Comparison of ENCODE assay signal across 26 mouse cellular contexts in genomic region chr2:94945646-94946045, GRCm38 (mm10).
A peak's percentile ranks its signal among the peaks of the same experiment; 100 is the strongest.
DNase-seq lines count a peak whose midpoint lies in the region; ATAC-seq and TF ChIP-seq lines count a peak whose summit lies in the region.
"Had no signal": no experiment of that assay in that cellular context is flagged by ENCODE, and none has a peak within 500 bp of the region (broad histone marks: within the 10 kb centered on the region; RNA-seq: fewer than 3 reads in every experiment).

No protein-coding gene starts in this region.

- no peak overlapping the region for H3K4me2 ChIP-seq in forebrain, embryonic 15.5 days (replicated peaks)
- H3K4me2 ChIP-seq in forebrain, embryonic 13.5 days, result no peak overlapping the region
- no peak overlapping the region for H3K4me2 ChIP-seq in hindbrain, postnatal 0 days (ENCODE audit: low read depth, low read length)
- no peak overlapping the region for H3K4me2 ChIP-seq in hindbrain, embryonic 16.5 days (ENCODE audit: low read length)
- H3K4me2 ChIP-seq: heart, embryonic 13.5 days; hindbrain, embryonic 14.5 days; intestine, embryonic 15.5 days had no signal

- no peak for TF ChIP-seq CTCF in hindbrain, postnatal 0 days (IDR thresholded peaks at IDR 0.05; ENCODE audit: low read depth)
- no peak for TF ChIP-seq CTCF in brain, embryonic 14.5 days (IDR thresholded peaks at IDR 0.05; ENCODE audit: borderline replicate concordance, extremely low read depth, insufficient read depth, insufficient read length)

- H3K4me1 ChIP-seq in forebrain, embryonic 15.5 days, result no peaks in the 10 kb centered on the region
- no peaks in the 10 kb centered on the region for H3K4me1 ChIP-seq in forebrain, embryonic 13.5 days
- no peaks in the 10 kb centered on the region for H3K4me1 ChIP-seq in hindbrain, postnatal 0 days (ENCODE audit: insufficient read depth, low read length)
- H3K4me1 ChIP-seq in hindbrain, embryonic 16.5 days (ENCODE audit: control insufficient read depth, insufficient read depth, low read depth, low read length), result no peaks in the 10 kb centered on the region
- H3K4me1 ChIP-seq: heart, embryonic 10.5 days; heart, embryonic 13.5 days; intestine, embryonic 15.5 days had no signal

- DNase-seq in hindbrain, postnatal 0 days (ENCODE audit: low spot score), result peak; percentile 5
- peak; percentile 35 for DNase-seq in brain, embryonic 14.5 days (ENCODE audit: low read depth)
- no peak for DNase-seq in gastrocnemius, adult 8-10 months (ENCODE audit: low spot score in 2 of 2)
- DNase-seq: adrenal gland, postnatal 10 days; adrenal gland, postnatal 36 days; B cell, adult 2 months; cerebellum, adult 18-20 months; cerebellum, adult 9-10 months; cerebellum, postnatal 14 days; gastrocnemius, postnatal 10 days; gastrocnemius, postnatal 36 days; heart, adult 2 months; heart, postnatal 14 days; heart, postnatal 4 days; kidney, adult 11 months; kidney, adult 8-10 months had no signal

- H3K27ac ChIP-seq in forebrain, embryonic 15.5 days (replicated peaks), result no peak overlapping the region
- no peak overlapping the region for H3K27ac ChIP-seq in forebrain, embryonic 13.5 days
- H3K27ac ChIP-seq in hindbrain, postnatal 0 days, result no peak overlapping the region
- no peak overlapping the region for H3K27ac ChIP-seq in hindbrain, embryonic 16.5 days (ENCODE audit: low read depth, low read length)
- H3K27ac ChIP-seq: heart, adult 2 months; heart, embryonic 10.5 days; heart, embryonic 13.5 days; hindbrain, embryonic 14.5 days; intestine, embryonic 15.5 days had no signal

- no peaks in the 10 kb centered on the region for H3K9me3 ChIP-seq in forebrain, embryonic 15.5 days
- no peaks in the 10 kb centered on the region for H3K9me3 ChIP-seq in forebrain, embryonic 13.5 days (replicated peaks)
- no peaks in the 10 kb centered on the region for H3K9me3 ChIP-seq in hindbrain, postnatal 0 days (ENCODE audit: low read length)
- no peaks in the 10 kb centered on the region for H3K9me3 ChIP-seq in hindbrain, embryonic 16.5 days (ENCODE audit: control insufficient read depth, low read length)
- H3K9me3 ChIP-seq: G1E; heart, embryonic 10.5 days; heart, embryonic 13.5 days; intestine, embryonic 15.5 days had no signal

- no peak overlapping the region for H3K9ac ChIP-seq in forebrain, embryonic 15.5 days (replicated peaks)
- H3K9ac ChIP-seq in forebrain, embryonic 13.5 days, result no peak overlapping the region
- H3K9ac ChIP-seq in hindbrain, postnatal 0 days (replicated peaks; ENCODE audit: low read length), result no peak overlapping the region
- H3K9ac ChIP-seq in hindbrain, embryonic 16.5 days (ENCODE audit: low read depth, low read length), result no peak overlapping the region
- H3K9ac ChIP-seq: heart, embryonic 13.5 days; hindbrain, embryonic 14.5 days; intestine, embryonic 15.5 days had no signal

- H3K27me3 ChIP-seq in forebrain, embryonic 15.5 days, result no peaks in the 10 kb centered on the region
- H3K27me3 ChIP-seq in forebrain, embryonic 13.5 days, result no peaks in the 10 kb centered on the region
- no peaks in the 10 kb centered on the region for H3K27me3 ChIP-seq in hindbrain, postnatal 0 days (ENCODE audit: insufficient read depth, low read length)
- H3K27me3 ChIP-seq in hindbrain, embryonic 16.5 days (replicated peaks; ENCODE audit: control insufficient read depth, insufficient read depth, low read length), result no peaks in the 10 kb centered on the region
- H3K27me3 ChIP-seq: CH12.LX; heart, embryonic 13.5 days; intestine, embryonic 15.5 days; Patski had no signal

- no peak overlapping the region for H3K4me3 ChIP-seq in forebrain, embryonic 15.5 days
- H3K4me3 ChIP-seq in forebrain, embryonic 13.5 days, result no peak overlapping the region
- no peak overlapping the region for H3K4me3 ChIP-seq in hindbrain, postnatal 0 days (ENCODE audit: low read length)
- H3K4me3 ChIP-seq in hindbrain, embryonic 16.5 days (ENCODE audit: low read length), result no peak overlapping the region
- H3K4me3 ChIP-seq: heart, adult 2 months; heart, embryonic 10.5 days; heart, embryonic 13.5 days; intestine, embryonic 15.5 days had no signal

- 0 out of 2 replicates have a peak, but pooled peaks have one; percentile 29 for ATAC-seq in forebrain, embryonic 15.5 days (replicated peaks)
- ATAC-seq in forebrain, embryonic 13.5 days, result no peak
- no peak for ATAC-seq in hindbrain, postnatal 0 days
- no peak for ATAC-seq in hindbrain, embryonic 16.5 days
- ATAC-seq: intestine, embryonic 15.5 days; Patski had no signal

- no peaks in the 10 kb centered on the region for H3K36me3 ChIP-seq in forebrain, embryonic 15.5 days
- no peaks in the 10 kb centered on the region for H3K36me3 ChIP-seq in forebrain, embryonic 13.5 days (ENCODE audit: poor library complexity, severe bottlenecking)
- H3K36me3 ChIP-seq in hindbrain, postnatal 0 days (ENCODE audit: insufficient read depth, low read length), result no peaks in the 10 kb centered on the region
- H3K36me3 ChIP-seq in hindbrain, embryonic 16.5 days (ENCODE audit: control insufficient read depth, insufficient read depth, low read length), result no peaks in the 10 kb centered on the region
- H3K36me3 ChIP-seq: G1E; heart, embryonic 10.5 days; heart, embryonic 13.5 days; intestine, embryonic 15.5 days had no signal

- no peak for TF ChIP-seq POLR2A in brain, embryonic 14.5 days (IDR thresholded peaks at IDR 0.05; ENCODE audit: borderline replicate concordance, extremely low read depth, insufficient read depth, insufficient read length, poor library complexity, severe bottlenecking)

Comparison
In these comparisons a context has a peak if more than half of its experiments do, and no peak if none do; other contexts are left out.
1. DNase-seq: peak in hindbrain, postnatal 0 days (single experiment) and brain, embryonic 14.5 days (single experiment); none in gastrocnemius, adult 8-10 months (0 of 2).